Mouse (Mus musculus) hematopoietic stem cell, adult 5-6 weeks (primary cell): ENCODE measurements at regions not wholly inside any gene's neighbourhood (a gene's known extent, or its start where the extent isn't known, plus 50 kb on each side); places are given as distances from the start of the nearest gene placed in this dataset.

Source experiments
- ATAC-seq, 2 experiments: fragments of 125-278 bp in 1 of 2; replicated peaks in 1 of 2; 2 replicates each; pipeline ENCODE4 v1.8.0; 2016 to 2017; ENCODE audit warnings: inconsistent platforms in 2 of 2, mild to moderate bottlenecking in 2 of 2, moderate number of reproducible peaks in 2 of 2, low read depth in 1 of 2, moderate TSS enrichment in 1 of 2; ENCODE audit not compliant: low FRiP score in 2 of 2, poor library complexity in 2 of 2, severe bottlenecking in 2 of 2, insufficient read depth in 1 of 2, low TSS enrichment in 1 of 2

GRCm38 (mm10) chr8:30937449-30938075 lies 2490.9 kb upstream of the 5930422O12Rik start:
- ATAC-seq = no peak

- ATAC-seq = no peak
These were observed 2487.6 kb upstream of the 5930422O12Rik start for GRCm38 (mm10) chr8:30940901-30941300.

- no peak for ATAC-seq
These were observed 2486.9 kb upstream of the 5930422O12Rik start for GRCm38 (mm10) chr8:30941511-30942175.

GRCm38 (mm10) chr8:30946154-30947065 lies 2482.1 kb upstream of the 5930422O12Rik start:
- no peak for ATAC-seq

GRCm38 (mm10) chr8:30952818-30953217 lies 2475.7 kb upstream of the 5930422O12Rik start:
- ATAC-seq = no peak

GRCm38 (mm10) chr8:30959436-30960180 lies 2468.9 kb upstream of the 5930422O12Rik start:
- ATAC-seq = peak; percentile 88 to 92

- ATAC-seq = no peak
These were observed 2468.0 kb upstream of the 5930422O12Rik start for GRCm38 (mm10) chr8:30960486-30960885.

GRCm38 (mm10) chr8:30962207-30962606 lies 2466.3 kb upstream of the 5930422O12Rik start:
- ATAC-seq = no peak

- ATAC-seq = no peak
These were observed 2445.7 kb upstream of the 5930422O12Rik start for GRCm38 (mm10) chr8:30982814-30983213.

- ATAC-seq = no peak
These were observed 2440.5 kb upstream of the 5930422O12Rik start for GRCm38 (mm10) chr8:30988051-30988450.

- no peak for ATAC-seq
These were observed 2429.9 kb upstream of the 5930422O12Rik start for GRCm38 (mm10) chr8:30998657-30999056.

GRCm38 (mm10) chr8:31000120-31000519 lies 2428.4 kb upstream of the 5930422O12Rik start:
- no peak for ATAC-seq

- ATAC-seq = no peak
These were observed 2426.4 kb upstream of the 5930422O12Rik start for GRCm38 (mm10) chr8:31001980-31002730.

GRCm38 (mm10) chr8:31008309-31008708 lies 2420.2 kb upstream of the 5930422O12Rik start:
- ATAC-seq = no peak

- no peak for ATAC-seq
These were observed 2416.4 kb upstream of the 5930422O12Rik start for GRCm38 (mm10) chr8:31012068-31012467.

GRCm38 (mm10) chr8:31031721-31032591 lies 2396.6 kb upstream of the 5930422O12Rik start:
- peak; percentile 85 to 91 for ATAC-seq
